Mouse (Mus musculus): ENCODE data around the gene Ccsap. TPM values are rescaled to one million over a fixed set of nuclear protein-coding genes. Genes with fewer than 3 reads are reported as not detected.
A peak's percentile ranks its signal among the peaks of the same experiment; 100 is the strongest.
"Not testable (repeated sequence)": the region's sequence is repeated elsewhere in the genome, so short reads cannot be mapped to it uniquely, and the experiment has no call there.

Gene Ccsap
- total RNA-seq, 2 experiments from 2014 or later, result 67.4 to 72.8 TPM

DNA sequence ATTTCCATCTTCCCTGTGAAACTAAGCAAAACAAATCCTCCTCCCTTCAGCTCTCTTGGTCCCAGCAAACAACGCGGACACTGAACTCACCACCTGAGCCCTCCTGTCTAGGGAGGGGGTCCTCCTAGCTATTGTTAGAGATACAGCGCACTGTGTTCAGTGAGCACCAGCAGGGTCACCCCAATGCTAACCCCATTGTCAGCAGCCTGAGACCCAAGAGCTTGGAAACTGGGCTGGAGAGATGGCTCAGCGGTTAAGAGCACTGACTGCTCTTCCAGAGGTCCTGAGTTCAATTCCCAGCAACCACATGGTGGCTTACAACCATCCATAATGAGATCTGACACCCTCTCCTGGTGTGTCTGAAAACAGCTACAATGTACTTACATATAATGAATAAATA lies 50.7 kb downstream of the Ccsap start:
- intact Hi-C loops (cut with DNase I); DNase-seq (ENCODE audit: low spot score in 2 of 2): not testable (repeated sequence)

DNA sequence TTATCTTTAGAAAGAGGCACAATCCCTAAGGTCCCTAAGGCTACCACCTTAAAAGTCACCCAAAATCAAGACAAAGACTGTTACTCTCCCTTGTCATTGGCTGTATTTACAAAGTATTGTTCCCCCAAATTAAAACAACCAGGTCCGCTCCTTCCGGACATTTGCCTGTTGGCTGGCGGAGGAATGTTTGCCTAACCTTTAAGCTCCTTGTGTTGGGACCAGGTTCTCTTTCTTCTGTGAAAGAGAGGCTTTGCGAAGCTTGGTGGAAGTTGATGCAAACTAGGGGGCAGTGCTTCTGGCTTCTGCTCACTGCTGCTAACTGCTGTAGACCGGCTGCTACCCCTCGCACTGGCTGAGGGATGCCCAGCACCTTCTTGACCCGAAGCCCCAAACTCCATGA lies 51.3 kb downstream of the Ccsap start:
- no peak for DNase-seq (ENCODE audit: low spot score in 2 of 2)
- intact Hi-C loops (cut with DNase I), result no loop called here

DNA sequence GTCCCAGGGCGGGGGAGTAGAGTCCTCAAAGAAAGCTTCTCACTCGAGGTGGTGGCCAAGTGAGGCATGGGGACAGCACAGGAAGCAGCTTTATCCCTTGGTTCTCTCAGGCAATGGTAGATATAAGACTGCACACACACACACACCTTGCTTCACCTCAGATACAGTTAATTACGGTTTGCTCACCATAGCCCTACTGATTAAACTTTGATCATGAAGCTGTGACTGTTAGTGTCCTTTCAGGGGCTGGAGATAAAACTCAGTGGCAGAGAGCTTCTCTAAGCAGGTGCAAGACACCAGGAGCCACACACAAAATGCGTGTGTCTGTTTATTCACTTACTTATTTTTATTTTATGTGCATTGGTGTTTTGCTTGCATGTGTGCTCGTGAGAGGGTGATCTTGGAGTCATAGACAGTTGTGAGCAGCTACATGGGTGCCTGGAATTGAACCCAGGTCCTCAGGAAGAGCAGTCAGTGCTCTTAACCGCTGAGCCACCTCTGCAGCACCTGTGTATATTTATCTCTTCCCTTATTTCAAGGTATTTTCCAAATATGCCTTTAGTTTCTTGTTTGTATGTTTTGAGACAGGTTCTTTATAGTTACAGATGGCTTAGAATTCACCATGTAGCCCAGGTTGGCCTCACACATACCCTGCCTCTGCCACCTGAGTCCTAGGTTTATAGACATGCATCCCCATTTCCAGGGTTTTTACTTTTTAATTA lies 52.0 kb downstream of the Ccsap start:
- intact Hi-C loops (cut with DNase I), result no loop called here
- DNase-seq (ENCODE audit: low spot score in 2 of 2), result no peak

DNA sequence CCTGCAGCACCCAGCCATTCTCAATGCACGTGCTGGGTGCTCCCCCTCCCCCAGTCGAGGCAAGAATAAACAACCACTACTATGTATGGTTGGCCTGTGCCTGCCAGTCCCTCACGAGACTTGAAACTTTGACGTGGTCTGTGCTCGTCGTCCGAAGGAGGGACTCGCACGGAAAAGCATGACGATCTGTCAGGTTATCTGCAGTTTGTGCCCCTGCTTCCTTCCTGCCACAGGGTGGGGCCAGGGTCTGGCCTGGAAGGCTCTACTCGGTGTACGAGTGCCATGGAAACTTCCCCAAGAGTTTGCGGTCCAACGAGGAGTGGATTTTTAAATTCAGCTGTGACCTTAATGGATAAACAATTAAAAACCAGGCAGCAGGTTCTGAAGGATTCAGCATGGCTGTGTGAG lies 53.0 kb downstream of the Ccsap start:
- intact Hi-C loops (cut with DNase I), result no loop called here
- DNase-seq (ENCODE audit: low spot score in 2 of 2), result no peak

DNA sequence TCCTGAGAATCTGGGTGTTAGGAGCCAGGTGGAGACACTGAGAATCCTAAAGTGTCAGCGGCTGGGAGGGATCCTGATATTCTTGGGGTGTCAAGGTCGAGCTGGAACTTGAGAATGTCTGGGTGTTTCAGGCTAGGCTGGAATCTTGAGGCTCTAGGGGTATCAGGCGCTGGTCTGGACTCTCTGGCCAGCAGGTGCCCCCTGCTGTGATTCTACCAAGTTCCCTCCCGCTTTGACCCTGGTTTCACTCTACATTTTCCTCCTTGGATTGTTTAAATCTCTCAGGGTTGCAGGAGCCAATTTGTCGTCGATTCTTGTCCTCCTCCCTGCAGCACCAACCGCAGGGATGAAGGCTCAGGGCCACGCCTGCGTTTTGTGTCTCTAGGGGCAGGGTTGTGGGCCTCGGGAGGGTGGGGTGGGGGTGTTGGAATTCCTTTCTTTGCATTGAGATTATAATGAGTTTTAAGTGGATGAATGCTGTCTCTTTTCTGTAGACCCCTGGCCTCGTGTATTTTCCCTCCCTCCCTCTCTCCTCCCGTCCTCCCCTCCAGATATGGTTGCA lies 53.6 kb downstream of the Ccsap start:
- intact Hi-C loops (cut with DNase I), result no loop called here
- DNase-seq (ENCODE audit: low spot score in 2 of 2), result no peak

DNA sequence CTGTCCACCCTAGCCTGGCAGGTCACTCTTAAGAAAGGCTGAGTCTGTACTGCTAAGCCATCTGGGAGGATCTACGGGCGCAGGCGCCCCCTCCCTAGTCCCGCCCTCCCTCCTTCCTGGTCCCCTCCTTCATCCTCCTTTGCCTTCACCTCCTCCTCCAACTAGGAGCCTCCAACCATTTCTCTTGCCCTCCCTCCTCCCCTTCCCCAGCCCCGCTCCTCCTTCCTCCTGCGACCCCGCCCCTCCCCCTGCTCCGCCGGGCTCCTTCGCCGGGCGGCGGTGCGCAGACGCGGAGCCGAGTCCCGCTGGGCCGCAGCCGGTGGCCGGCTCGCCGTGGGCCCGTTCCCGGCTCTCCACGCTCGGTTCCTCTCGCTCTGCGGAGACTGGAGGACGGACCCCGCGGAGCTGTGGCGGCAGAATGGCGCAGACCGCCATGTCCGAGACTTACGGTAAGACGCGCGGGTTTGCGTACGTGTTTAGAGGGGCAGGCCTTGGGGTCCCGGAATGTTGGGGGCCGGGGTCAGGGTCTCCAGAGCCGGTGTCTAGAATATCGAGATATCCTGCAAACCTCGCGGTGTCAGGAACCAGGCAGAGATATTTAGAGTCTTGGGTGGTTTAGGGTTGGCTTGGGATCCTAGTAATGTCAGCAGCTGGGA lies 54.2 kb downstream of the Ccsap start, which contains the start of gene Rab4a:
Gene Rab4a (plus strand): TSS at position 268 of the 656 bp plus-strand sequence.
- DNase-seq (ENCODE audit: low spot score in 2 of 2), result peak; percentile 77 to 85
- intact Hi-C loops (cut with DNase I), result no loop called here

DNA sequence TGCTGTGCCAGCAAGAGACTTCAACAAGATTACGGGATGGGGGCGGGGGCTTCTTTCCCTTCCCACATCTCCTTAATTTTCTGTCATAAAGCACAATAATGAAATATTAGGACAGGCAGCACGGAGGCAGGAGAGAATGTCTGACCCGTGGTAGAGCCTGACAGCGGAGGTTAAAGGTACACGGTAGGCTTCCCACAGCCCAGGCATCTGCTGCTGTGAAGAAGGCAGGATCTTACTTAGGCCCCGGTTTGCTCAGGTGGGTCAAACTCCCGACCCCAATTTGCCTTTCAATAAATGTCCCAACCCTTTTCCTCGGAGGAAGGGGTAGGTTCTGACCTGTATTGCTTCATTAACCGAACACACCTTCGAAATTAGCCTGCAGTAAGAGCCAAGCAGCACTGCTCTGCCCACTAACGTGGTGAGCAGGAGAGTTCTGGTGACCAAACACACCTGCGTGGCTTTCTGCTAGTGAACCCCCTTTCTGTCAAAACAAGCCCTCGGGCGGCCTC lies 54.7 kb downstream of the Ccsap start:
- intact Hi-C loops (cut with DNase I), result no loop called here

DNA sequence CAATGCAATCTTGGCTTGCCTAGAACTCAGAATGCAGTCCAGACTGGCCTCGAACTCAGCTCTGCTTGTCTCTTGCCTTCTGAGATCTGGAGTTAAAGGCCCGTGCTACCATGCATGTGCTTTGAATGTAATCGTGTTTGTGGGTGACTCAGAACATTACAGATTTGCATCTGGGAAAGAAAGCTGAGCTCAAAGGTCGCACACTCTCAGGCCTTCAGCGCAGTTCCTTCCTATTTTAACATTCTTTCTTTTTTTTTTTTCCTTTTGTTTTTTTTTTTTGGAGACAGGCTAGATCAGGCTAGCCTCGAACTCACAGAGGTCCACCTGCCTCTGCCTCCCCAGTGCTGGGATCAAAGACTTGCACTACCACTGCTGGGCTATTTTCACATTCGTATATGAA lies 55.4 kb downstream of the Ccsap start:
- intact Hi-C loops (cut with DNase I), result no loop called here
- no peak for DNase-seq (ENCODE audit: low spot score in 2 of 2)

More for the DNA sequence above, 54.7 kb downstream of the Ccsap start:
- no peak for DNase-seq (ENCODE audit: low spot score in 2 of 2)

DNA sequence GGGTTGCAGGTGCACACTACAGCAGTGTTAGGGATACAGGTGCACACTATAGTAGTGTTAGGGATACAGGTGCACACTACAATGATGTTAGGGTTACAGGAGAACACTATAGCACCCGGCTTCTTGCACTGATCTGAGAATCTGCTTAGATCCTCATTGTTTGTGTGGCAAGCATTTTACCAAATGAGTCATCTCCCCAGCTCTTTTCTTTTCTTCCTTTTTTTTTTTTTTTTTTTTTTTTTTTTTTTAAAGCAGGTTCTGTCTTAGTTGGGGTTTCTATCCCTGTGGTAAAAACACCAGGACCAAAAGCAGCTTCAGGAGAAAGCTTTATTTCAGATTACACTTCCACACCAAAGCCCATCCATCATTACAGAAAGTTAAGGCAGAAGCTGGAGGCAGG lies 56.4 kb downstream of the Ccsap start:
- DNase-seq (ENCODE audit: low spot score in 2 of 2), result no peak
- intact Hi-C loops (cut with DNase I), result no loop called here

DNA sequence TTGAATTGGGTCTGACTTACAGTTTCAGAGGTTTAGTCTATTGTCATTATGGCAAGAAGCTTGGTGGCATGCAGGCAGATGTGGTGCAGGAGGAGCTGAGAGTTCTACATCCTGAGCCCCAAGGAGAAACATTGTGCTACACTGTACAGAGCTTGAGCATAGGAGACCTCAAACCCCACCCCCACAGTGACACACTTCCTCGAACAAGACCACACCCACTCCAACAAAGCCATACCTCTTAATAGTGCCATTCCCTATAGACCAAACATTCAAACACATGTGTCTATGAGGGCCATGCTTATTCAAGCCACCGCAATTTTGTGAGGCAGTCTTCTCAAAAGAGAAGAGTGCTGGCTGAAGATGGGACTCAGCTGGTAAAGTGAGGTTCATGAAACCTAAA lies 58.5 kb downstream of the Ccsap start:
- DNase-seq (ENCODE audit: low spot score in 2 of 2), result no peak
- intact Hi-C loops (cut with DNase I), result no loop called here

DNA sequence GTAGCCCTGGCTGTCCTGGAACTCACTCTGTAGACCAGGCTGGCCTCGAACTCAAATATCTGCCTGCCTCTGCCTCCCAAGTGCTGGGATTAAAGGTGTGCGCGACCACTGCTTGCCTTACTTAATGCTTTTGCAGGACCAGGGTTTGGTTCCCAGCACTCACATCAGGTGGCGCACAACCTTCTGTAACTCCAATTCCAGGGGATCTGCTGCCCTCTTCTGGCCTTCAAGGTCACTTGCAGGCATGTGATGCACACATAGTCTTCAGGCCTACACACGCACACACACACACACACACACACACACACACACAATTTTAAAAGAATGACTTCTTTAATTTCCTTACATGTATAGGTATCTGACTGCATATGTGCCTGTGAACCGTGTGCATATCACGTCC lies 59.1 kb downstream of the Ccsap start:
- intact Hi-C loops (cut with DNase I), result no loop called here
- DNase-seq (ENCODE audit: low spot score in 2 of 2), result no peak

DNA sequence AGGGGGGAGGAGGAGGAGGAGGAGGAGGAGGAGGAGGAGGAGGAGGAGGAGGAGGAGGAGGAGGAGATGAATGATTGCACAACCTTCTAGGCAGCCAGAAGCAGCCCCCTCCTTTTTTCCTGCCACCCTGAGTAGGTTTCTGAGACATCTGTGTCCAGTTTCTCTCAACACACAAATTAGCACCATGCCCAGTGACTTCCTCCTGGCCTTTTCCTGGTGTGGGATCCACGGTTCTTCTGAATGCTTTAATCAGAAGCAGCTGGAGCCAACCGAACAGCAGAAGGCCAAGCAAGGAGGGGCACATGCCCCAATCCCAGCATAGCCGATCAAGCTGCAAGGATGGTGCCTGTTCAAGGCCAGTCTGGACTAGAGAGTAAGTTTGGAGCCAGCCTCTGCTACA lies 60.1 kb downstream of the Ccsap start:
- DNase-seq (ENCODE audit: low spot score in 2 of 2), result no peak
- intact Hi-C loops (cut with DNase I), result no loop called here

DNA sequence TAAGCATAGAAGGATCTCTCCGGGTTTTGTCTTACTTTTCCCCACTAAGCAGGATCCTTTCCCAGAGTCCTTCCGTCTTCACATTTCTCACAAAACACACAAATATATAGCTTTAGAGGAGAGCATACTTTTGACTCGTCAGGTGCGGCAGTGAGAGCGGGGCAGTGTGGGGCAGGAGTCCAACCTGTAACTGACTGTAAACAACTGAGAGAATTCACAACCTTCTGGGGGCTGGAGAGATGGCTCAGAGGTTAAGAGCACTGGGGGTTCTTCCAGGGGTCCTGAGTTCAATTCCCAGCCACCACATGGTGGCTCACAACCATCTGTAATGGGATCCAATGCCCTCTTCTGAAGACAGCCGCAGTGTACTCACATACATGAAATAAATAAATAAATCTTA lies 60.6 kb downstream of the Ccsap start:
- intact Hi-C loops (cut with DNase I), result no loop called here
- DNase-seq (ENCODE audit: low spot score in 2 of 2), result no peak

DNA sequence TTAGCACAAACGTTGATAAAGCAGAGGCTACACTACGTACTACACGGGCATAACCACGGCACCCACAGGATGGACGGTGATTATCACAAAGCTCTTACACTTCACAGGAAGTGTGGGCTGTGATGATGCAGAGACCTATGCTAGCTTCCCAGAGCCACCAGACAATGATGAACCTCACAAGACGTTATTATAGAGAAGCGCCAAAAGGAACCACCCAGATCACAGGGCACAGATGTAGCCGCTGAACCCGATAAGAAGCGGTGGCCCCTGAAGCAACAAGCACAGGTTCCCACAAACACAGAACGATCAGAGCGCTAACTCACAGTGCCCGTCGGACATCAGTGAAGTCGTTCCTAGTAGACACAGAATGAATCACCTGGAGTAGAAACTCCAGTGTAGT lies 62.1 kb downstream of the Ccsap start:
- intact Hi-C loops (cut with DNase I), result no loop called here

DNA sequence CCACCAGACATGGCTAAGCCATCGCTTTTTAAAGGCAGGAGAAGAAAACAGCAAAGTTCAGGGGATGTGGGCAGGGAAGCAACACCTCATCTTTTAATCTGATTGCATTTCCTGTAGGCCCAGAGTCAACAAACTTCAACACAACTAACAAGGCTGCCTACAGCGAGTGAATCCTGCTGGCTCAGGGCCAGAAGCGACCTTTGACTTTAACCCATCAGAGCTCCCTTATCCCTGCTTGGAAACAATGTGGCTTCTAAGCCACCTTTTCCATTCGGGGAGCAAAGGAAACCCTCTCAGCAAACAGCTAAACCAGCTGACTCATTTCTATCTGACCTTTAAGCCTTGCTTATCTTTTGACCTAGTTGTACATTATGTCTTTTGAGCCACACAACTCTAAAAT lies 63.3 kb downstream of the Ccsap start:
- DNase-seq (ENCODE audit: low spot score in 2 of 2), result no peak
- intact Hi-C loops (cut with DNase I), result no loop called here

More for the DNA sequence above, 62.1 kb downstream of the Ccsap start:
- no peak for DNase-seq (ENCODE audit: low spot score in 2 of 2)

DNA sequence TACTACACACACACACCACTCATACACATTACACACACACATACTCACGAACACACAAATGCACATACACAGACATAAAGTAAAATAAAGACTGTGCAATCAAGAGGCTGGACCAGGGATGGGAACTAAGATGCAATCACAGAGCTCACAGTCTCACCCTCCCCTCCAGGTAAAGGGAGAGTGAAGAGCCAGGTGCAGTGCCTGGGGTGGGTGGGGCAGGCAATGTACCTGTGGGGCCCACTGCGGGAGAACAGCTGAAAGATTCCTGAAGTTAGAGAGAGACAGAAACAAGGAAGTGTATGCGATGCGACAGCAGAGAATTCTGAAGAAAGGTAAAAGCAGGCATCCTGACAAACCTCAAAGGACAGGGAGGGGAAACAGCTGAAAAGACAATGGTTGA lies 65.2 kb downstream of the Ccsap start:
- DNase-seq (ENCODE audit: low spot score in 2 of 2), result no peak
- intact Hi-C loops (cut with DNase I), result loop anchor here (5.0 kb wide), 1 partner anchor 128 kb away; no protein-coding TSS in a partner anchor

DNA sequence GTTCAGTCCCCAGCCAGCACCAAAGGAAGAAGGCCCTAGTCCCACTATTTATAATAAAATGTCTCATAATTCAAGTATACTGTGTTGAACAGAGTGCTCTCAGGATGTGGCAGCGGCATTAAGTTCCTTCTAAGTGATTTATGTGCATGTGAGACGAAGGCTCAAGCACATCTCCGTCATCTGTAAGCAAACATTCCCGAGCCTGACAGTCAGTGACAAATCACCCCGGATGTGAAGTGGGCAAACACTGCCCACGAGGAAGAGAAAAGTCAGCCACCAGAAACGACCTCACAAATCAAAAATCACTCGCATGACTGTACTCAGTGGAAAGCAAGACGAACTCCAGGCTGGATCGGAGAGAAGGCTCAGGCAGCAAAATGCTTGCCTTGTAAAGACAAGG lies 66.1 kb downstream of the Ccsap start:
- intact Hi-C loops (cut with DNase I), result loop anchor here (5.0 kb wide), 1 partner anchor 128 kb away; no protein-coding TSS in a partner anchor
- DNase-seq (ENCODE audit: low spot score in 2 of 2), result no peak

DNA sequence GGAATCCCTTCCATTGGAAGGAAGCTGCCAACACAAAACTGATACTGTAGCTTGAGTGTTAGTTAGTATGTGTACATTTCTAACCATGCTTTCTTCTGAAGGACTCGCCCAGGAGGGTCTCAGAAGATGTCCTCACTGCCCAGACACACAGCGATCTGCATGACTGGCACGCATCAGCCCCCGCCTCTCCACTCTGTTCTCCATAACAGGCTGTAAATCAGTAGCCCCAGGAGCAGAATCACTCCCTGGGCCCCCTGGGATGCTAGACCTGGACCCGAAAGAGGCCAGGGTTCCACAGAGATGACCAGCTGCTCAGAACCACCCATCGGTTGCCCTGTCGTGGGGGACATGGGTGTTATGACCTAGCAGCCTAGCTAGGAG lies 68.2 kb downstream of the Ccsap start:
- intact Hi-C loops (cut with DNase I), result loop anchor here (5.0 kb wide), 1 partner anchor 130 kb away; no protein-coding TSS in a partner anchor
- DNase-seq (ENCODE audit: low spot score in 2 of 2), result no peak

DNA sequence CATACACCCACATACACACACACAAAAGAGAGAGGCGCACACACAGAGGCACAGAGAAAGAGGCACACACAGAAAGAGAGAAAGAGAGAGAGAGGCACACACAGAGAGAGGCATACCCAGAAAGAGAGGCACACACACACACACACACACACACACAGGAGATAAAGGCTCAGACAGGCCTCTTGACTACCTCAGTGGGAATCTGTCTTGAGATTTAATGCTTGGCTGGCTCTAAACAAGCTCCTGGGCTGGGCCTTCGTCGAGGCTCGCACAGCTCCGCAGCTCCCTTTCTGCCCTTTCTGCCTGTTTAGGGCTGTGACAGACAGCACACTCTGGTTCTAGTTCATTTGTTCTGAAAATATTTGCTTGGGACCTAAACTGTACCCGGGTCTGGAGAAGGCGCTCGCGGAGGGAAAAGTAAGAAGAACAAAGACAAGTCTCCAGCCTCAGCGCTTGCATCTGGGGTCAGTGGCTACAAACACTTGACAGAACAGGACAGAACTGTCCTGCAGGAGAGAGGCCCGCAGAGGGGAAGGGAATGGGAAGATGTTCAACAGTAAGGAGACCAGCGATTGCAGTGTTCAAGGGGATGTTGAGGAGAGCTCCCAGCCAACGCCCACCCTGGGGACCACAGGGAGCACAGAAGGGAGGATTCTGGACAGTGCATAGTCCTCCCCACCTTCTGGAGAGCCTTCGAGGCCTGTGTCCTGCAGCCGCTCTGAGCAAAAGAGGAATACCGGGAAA lies 68.7 kb downstream of the Ccsap start:
- DNase-seq (ENCODE audit: low spot score in 2 of 2), result no peak
- intact Hi-C loops (cut with DNase I), result loop anchor here (5.0 kb wide), 1 partner anchor 131 kb away; no protein-coding TSS in a partner anchor

Data from left cerebral cortex, postnatal 25 days (tissue).